Mouse (Mus musculus) stomach, postnatal 0 days (tissue): ENCODE data around the gene Nln.

Experiments used
- CTCF ChIP-seq: IDR thresholded peaks from 2 replicates; pipeline ENCODE4 v1.5.1; 2016; ENCODE audit warnings: antibody characterized with exemption, low read depth, mild to moderate bottlenecking, moderate library complexity
- EP300 ChIP-seq: optimal IDR thresholded peaks from 2 replicates; pipeline ENCODE3; 2016; ENCODE audit warnings: antibody characterized with exemption

DNA sequence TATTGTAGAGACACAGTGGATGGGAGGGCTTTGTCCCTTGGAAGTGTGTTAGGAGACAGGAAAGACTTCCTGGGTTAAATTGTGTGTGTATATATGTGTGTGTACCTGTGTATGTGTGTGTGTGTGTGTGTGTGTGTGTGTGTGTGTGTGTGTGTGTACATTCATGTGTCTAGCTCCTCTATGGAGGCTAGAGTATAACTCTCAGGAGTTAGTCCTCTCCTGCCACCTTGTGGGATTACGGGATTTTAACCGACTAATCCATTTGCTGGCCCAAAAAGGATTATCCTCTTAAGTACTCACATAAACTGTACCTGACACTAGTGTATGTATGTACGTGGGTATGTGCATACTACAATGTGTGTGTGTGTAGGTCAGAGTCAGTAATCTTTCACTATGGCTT lies 60.6 kb downstream of the Nln start:
- TF ChIP-seq CTCF (peak; percentile 82), EP300 (no peak)
